Mouse (Mus musculus) heart, adult 18-20 months (tissue): ENCODE results near the gene Gpr137. TPM values are rescaled to one million over a fixed set of nuclear protein-coding genes. Genes with fewer than 3 reads are reported as not detected.
"Not testable (repeated sequence)": the region's sequence is repeated elsewhere in the genome, so short reads cannot be mapped to it uniquely, and the experiment has no call there.

Source experiments
- DNase-seq, 2 experiments: peaks; one replicate each; pipeline ENCODE4 v3.0.0; 2021 to 2022; ENCODE audit warnings: mixed read lengths in 1 of 2
- microRNA-seq, 2 experiments: library from miRNA; unstranded; fragments of <30 nt; microRNA quantifications; one replicate each; pipeline ENCODE4 v1.2.0; 2022
- total RNA-seq, 2 experiments: library from RNA; stranded (reverse); gene quantifications; 2 replicates each; pipeline ENCODE4 v1.2.3; 2021

Gene Gpr137
- total RNA-seq, 2 experiments from 2014 or later = 32.4 to 33.0 TPM

DNA sequence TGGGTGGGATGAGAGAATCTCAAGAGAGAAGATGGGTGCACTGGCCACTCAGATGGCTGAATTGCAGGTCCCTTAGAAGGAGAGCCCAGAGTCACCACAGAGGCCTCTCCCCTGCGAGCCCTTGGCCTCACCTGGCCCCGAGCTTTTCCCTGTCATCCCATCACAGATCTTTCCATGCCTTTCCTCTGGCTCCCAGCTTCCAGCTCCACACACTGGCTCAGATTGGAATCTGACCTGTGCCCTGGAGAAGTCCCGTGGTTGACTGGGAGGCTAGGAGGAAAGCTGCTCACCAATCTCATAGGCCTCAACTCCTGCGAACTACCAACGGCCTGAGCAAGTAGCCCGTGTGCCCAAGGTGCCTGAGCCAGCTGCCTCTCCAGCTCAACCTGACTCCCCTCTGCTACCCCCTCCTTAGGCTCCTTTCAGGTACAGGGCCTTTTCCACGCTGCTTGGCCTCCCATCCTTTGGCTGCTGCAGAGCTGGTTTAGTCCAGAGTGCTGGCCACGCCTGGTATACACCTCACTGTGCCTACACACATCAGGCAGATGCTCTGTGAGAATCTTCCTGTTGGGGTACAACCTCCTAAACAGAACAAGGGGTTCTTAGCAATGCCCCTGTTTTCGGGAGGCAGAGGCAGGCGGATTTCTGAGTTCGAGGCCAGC lies 36.7 kb downstream of the Gpr137 start:
- no peak for DNase-seq

DNA sequence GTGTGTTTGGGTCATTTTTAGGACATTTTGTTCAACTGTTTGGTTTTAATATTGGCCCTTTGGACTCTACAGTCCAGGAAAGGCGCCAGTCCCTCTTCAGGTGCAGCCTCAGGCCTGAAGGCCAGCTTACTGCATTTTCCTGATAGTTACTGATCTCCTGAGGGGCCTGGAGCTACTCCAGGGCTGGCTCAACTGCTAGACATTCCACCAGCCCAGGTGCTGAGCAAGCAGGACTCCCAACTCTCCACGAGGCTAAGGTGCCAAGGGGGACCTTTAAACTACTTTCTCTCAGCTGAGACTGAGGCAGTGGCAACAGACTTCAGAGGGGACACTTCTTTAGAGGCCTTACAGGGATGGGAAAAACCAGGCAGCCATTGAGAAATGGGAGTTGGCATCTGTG lies 37.4 kb downstream of the Gpr137 start:
- DNase-seq = no peak

DNA sequence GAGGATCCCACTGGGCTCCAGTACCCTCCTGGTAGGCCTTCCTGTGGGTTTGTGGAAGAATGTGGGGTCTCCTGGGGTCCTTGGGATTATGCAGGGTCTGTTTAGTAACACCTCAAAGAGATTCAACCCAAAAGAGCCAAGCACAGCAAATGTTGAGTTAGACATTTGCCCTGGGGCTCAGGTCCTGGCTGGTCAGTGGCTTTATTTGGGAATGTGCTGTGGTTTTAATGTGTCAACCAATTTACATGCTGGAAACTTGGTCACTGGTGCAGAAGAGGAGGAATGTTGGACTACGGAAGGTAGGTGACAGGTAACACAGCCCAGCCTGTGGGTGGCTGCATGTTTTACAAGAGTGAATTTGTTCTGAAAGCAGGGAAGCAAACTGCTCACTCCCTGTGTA lies 39.2 kb downstream of the Gpr137 start:
- DNase-seq = no peak

DNA sequence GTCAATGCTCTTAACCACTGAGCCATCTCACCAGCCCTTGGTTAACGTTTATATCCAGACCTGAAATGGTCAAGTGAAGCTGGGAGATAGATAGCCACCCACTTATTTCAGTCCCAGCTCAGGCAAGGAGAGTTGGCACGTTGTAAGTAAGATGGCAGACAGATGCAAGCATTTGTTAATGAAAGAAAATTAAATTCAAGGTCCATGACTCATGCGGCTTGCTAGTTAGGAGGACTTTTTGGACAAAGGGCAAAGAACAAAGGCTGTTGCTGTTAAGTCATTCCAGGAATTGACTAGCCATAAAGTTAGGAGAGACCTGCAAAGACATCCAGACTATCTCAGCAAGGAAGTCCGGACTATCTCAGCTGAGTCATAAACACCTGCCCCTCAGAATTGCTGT lies 42.6 kb downstream of the Gpr137 start:
- DNase-seq = no peak

DNA sequence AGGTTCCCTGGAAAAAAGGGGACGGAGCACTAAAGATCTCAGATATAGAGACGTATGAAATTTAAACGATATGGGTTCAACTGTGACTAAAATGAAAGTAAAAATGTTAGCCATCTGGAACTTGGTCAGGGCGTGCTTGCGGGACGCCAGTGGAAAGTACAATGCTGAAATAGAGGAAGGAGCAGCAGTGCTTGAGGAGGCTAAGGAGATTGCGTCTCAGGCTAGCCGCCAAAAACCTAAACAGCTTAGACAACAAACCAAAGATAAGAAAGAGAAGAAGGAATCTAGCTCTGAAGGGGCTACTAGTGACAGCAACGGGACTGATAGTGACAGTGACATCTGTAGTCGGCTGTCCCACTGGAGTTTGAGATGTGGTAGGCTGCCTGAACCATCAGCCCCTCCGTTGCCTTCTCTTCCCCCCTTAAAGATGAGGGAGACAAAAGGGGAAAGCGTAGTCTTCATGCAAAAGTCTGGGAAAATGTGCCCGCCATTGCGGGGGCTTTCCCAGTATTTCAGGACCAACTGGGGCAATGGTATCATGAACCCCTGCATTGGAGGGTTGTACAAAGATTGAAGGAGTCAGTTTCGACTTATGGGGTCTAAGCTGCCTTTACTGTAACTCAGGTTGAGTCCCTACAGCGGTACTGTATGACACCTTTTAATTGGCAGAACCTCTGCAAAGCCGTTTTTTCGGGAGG lies 46.5 kb downstream of the Gpr137 start:
- DNase-seq = not testable (repeated sequence)

DNA sequence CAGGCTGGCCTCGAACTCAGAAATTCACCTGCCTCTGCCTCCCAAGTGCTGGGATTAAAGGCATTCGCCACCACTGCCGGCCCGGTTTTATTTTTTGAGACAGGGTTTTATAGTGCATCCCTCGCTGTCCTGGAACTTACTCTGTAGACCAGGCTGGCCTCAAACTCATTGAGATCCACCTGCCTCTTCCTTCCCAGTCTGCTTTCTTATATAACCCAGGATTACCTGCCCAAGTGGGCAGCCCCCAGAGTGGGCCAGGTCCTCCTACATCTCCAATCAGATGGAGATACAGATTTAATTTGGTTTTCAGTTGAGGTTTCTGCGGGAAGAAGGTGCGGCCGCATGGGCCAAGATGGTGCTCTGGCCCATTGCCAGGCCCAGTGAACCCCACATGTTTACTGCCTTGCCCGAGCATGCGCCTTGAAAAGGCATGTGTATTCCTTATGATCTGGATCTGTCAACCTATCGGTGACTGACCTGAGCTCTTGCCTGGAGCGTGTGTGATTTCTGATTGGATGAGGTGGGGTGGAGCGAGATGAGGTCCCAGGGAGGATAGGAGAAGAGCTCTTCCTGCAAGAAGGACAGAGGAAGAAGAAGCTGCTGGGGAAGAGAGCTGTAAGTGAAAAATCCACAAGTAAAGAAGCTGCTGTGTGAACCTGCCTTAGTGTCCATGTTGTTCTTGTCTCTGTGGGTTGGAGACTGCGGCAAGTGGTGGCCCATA lies 48.4 kb downstream of the Gpr137 start:
- no peak for DNase-seq

DNA sequence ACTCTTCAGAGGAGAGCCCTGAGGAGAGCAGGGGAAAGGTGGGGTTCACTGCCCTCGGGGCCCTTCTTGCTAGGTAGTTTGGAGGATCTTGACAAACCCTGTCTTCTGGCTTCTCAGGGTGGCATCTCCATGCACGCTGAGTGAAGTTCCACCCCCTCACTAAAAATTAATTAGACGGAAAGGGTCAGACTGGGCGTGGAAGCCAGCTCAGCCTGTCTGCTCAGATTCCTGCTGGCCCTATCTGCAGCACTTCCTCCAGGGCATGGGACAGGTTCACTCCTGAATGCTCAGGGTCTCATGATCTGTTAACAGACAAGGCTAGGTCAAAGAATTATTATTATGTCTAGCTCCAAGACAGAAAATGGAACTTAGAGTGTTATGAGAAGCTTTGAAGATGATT lies 49.8 kb downstream of the Gpr137 start:
- DNase-seq = no peak

Small RNA genes within 50 kb of the gene (microRNA-seq; reads per million reads assigned to microRNA genes)
- gene Mir6990 = 4.9 to 9.9 reads per million in 2 experiments

Other genes starting within 250 kb of the Gpr137 start
- 10 to 100 TPM; 17.0 to 17.3 TPM for gene Rps6ka4, start 101.8 kb downstream of the Gpr137 start, total RNA-seq
- 1 to 10 TPM in 1 of 2 experiments, under 1 TPM in 1; 0.79 to 2.2 TPM for gene Ccdc88b, start 84.3 kb downstream of the Gpr137 start, total RNA-seq
- gene Trmt112, start 32.8 kb downstream of the Gpr137 start, total RNA-seq = 10 to 100 TPM; 37.7 to 39.3 TPM
- gene Prdx5, start 32.4 kb downstream of the Gpr137 start, total RNA-seq = 100 to 1,000 TPM; 763 to 838 TPM
- gene Esrra, start 20.7 kb downstream of the Gpr137 start, total RNA-seq = 100 to 1,000 TPM; 150 to 178 TPM
- gene Catsperz, start 17.1 kb downstream of the Gpr137 start, total RNA-seq = not detected
- gene Kcnk4, start 8.0 kb downstream of the Gpr137 start, total RNA-seq = not detected
- gene Bad, start 619 bp downstream of the Gpr137 start, total RNA-seq = 10 to 100 TPM; 21.1 to 22.4 TPM
- gene Ppp1r14b, start 32.5 kb upstream of the Gpr137 start, total RNA-seq = 10 to 100 TPM; 78.3 to 95.2 TPM
- gene Plcb3, start 34.0 kb upstream of the Gpr137 start, total RNA-seq = 10 to 100 TPM; 14.7 TPM
- gene Fkbp2, start 38.0 kb upstream of the Gpr137 start, total RNA-seq = 10 to 100 TPM; 18.9 to 19.1 TPM
- 100 to 1,000 TPM; 462 to 481 TPM for gene Vegfb, start 45.2 kb upstream of the Gpr137 start, total RNA-seq
- 10 to 100 TPM; 54.6 to 55.1 TPM for gene Dnajc4, start 50.1 kb upstream of the Gpr137 start, total RNA-seq
- gene Nudt22, start 53.6 kb upstream of the Gpr137 start, total RNA-seq = 10 to 100 TPM; 23.7 to 25.4 TPM
- gene Trpt1, start 53.7 kb upstream of the Gpr137 start, total RNA-seq = 10 to 100 TPM; 22.4 to 26.4 TPM
- gene Fermt3, start 77.0 kb upstream of the Gpr137 start, total RNA-seq = 1 to 10 TPM; 4.4 to 6.0 TPM
- 100 to 1,000 TPM; 137 to 160 TPM for gene Stip1, start 97.5 kb upstream of the Gpr137 start, total RNA-seq
- 100 to 1,000 TPM; 303 to 332 TPM for gene Macrod1, start 114.3 kb upstream of the Gpr137 start, total RNA-seq
- 1 to 10 TPM in 1 of 2 experiments, under 1 TPM in 1; 0.82 to 1.4 TPM for gene Flrt1, start 163.2 kb upstream of the Gpr137 start, total RNA-seq